Mouse (Mus musculus): ENCODE measurements around the gene Pak3. TPM values are rescaled to one million over a fixed set of nuclear protein-coding genes. Genes with fewer than 3 reads are reported as not detected.

Gene Pak3
- total RNA-seq (2023) = not detected

GRCm38 (mm10) chrX:143518168-143518901 is at the start of gene Pak3:
Gene Pak3 (plus strand): TSS chrX:143518591.

GRCm38 (mm10) chrX:143827212-143827611 is 308.8 kb downstream of the Pak3 start, which contains the start of gene Capn6:
Gene Capn6 (minus strand): TSS chrX:143827414.

Other genes starting within 250 kb of the Pak3 start
- under 1 TPM in 1 of 2 experiments, not detected in 1; 0.46 TPM for gene Chrdl1, start 124.3 kb upstream of the Pak3 start, total RNA-seq (2023)